Mouse (Mus musculus) G1E-ER4 (cell line): Measurements from ENCODE around the gene Fbxo30. TPM values are rescaled to one million over a fixed set of nuclear protein-coding genes. Genes with fewer than 3 reads are reported as not detected.

ENCODE experiments used
- GATA1 ChIP-seq: IDR thresholded peaks from one replicate; pipeline ENCODE4 v1.8.0; 2012; ENCODE audit warnings: low read length, inconsistent platforms
- polyA plus RNA-seq: library from polyadenylated mRNA; stranded (reverse); fragments of >175 nt; gene quantifications from 2 replicates; pipeline ENCODE4 v1.2.3, GENCODE M21; 2012

The Fbxo30 gene
- 2.1 and 3.0 TPM in 2 replicates for polyA plus RNA-seq

DNA sequence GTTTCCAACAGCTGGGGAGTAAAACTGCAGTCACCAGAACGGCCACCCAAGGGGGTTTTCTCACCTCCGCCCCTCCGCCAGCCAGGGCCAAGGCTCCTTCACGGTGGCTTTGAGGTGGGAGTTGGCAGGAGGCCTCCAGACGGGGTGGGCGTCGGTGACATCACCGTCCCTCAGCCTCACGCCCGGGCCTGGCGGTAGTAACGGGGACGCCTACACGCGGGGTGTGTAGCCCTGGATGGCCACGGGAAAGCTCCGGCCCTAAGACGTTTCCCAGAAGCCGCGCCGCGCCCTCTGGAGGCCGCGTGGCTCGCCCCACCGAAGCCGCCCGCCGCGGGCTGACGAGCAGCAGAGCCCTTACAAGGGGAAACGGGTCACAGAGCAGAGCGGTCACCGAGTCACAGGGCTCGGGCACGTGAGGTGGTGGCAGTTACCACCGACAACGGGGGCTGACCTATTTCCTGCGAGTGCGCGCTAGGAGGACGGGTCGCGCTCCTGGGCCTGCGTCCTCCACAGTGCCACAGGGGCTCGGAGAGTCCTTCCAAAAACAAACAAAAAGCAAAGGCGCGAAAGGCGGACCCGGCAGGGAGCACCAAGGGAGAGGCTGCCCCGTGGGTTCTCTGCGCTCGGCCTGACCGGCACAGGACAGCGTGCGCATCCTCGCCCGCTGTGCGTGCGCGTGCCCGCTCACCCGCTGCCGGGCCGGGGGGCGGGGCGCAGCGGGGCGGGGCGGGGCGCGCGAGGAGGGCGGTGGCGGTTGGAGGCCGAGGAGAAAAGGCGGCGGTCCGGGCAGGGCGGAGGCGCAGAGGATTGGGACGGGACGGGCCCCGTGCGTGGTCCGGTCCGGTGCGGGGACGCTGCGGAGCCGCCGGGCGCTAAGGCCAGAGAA lies at the start of gene Fbxo30:
TSS of gene Fbxo30 (plus strand) at position 753 of the 886 bp plus-strand sequence.
- no peak for TF ChIP-seq GATA1

DNA sequence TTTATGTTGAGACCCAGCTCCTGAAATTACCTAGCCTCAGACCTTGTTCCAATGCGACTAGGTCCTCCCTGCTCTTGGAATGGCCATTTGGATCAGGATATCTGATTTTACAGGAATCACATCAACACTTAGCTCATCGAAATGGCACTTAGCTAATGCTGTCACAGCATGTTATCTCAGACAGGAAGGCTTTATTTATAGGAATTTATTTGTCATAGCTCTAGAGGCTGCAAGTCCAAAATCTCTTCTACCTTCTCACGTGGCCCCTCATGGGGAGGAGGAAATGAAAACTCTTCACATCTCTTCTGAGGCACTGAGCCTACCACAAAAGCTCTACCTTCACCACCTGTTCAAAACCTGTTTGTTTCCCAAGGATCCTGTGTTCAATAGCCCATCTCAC lies 47.9 kb upstream of the Fbxo30 start:
- no peak for TF ChIP-seq GATA1

DNA sequence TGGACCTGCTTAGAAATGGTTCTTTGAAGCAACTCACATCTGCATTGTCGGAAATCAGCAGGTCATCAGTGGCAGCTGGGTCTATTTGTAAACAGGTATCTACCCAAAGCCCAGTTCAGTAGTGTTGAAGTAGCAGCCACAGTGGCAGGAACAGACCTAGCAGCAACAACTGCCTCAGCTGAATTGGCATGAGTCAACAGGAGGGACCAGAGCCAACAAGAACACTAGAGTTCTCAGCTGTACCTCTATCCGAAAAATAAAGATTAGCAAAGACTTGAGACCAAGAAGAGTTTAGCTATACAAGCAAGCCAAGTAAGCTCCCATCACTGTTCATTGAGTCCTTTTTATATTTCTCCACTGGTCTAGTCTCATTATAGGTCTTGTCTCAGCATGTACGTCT lies 32.9 kb upstream of the Fbxo30 start:
- TF ChIP-seq GATA1: no peak

DNA sequence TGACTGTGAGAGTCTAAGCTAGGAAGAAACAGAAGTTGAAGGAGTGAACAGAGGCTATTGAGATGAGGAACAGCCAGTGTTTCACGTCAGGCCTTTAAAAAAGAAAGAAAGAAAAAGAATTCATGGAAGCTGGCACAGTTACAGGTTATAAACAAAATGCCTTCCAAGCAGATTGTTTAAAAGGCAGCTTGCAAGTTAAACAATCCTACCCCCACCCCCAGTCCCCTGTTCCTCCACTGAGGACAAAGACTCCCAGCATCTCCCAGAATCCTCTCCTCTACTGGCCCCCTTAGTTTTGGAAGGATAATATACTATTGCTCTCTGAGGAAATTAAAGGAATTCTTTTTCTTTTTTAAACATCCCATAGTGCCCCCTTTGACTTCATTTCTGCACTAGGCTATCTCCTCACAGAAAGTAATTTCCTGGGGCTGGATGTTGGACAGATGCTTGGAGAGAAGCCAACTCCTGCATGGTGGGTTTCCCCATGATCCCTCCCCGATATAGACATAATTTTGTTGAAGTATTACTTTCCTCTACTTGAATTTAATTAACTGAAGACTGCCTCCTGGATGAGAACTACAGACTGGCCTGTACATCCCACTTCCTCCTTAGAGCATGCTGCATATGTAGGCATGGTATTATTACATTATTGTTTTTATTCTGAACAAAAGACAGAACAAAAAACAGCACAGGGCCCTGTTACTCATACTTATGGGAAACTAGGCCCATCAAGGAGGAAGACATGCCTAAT lies 30.7 kb upstream of the Fbxo30 start:
- no peak for TF ChIP-seq GATA1

DNA sequence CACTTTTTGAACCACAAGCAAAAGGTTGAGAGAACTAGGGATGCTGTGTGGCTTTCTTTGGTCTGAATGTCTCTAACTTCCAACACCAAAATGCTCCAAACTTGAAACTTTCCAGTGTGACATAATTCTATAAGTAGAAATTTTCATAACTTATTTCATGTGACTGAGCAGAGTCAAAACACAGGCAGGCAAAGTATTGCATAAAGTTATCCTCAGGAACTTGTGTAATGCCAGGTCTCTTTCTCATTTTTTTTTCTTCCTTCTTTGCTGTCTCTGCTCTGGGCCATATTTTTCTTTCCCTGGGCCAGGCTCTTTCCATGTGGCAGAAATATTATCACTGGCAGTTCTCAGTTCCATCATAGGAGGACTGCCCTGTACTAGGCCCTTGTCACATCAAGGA lies 21.0 kb upstream of the Fbxo30 start:
- no peak for TF ChIP-seq GATA1

DNA sequence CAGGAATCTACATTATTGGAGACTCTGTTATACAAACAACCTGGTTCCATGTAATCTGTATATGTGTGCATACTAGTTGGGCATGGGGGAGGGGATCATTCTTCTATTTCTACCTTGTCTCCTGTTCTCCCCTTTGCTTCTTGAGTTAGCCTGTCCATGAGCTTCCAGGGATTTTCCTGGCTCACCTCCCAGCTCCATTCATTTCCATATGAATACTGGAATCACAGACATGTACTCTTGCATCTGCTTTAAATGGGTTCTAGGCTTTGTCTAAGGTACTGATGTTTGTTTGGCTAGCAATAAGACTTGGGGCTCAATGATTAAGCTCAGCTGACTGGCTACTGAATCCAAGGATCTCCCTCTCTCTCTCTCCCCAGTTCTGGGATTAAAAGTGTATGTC lies 12.0 kb upstream of the Fbxo30 start:
- TF ChIP-seq GATA1: no peak

DNA sequence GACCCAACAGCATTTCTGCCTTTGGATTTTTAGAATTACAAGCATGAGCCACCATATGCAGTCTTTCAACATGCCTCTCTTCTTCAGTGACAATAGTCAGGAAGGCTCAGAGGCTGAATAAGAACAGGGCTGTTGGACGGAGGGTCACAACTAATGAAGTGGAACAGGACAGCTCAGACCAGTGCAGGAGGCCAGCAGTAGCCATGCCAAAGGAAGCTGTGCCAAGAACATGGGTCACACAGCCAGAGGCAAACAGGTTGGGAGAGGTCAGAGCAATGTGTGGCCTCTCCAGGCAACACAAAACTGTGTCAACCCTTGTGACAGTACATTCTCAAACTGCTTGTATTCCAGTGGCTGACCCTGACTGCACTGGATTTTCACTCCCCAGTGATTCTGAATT lies 6.7 kb upstream of the Fbxo30 start:
- TF ChIP-seq GATA1: no peak

DNA sequence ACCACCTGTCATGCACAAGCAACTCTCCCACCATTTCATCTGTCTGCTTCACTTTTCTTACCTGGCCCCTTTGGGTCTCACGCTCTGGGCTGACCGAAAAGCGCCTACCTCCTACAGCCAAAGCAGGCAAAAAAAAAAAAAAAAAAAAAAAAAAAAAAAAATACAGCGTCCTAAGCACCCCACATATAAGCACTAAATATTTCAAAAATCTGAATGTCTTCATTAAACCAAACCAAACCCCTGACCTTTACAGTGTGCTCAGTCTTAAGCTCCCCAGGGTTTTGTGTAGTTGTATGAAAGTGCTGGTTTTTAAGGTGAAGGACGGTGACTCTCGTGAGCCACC lies 924 bp upstream of the Fbxo30 start:
- TF ChIP-seq GATA1: no peak

DNA sequence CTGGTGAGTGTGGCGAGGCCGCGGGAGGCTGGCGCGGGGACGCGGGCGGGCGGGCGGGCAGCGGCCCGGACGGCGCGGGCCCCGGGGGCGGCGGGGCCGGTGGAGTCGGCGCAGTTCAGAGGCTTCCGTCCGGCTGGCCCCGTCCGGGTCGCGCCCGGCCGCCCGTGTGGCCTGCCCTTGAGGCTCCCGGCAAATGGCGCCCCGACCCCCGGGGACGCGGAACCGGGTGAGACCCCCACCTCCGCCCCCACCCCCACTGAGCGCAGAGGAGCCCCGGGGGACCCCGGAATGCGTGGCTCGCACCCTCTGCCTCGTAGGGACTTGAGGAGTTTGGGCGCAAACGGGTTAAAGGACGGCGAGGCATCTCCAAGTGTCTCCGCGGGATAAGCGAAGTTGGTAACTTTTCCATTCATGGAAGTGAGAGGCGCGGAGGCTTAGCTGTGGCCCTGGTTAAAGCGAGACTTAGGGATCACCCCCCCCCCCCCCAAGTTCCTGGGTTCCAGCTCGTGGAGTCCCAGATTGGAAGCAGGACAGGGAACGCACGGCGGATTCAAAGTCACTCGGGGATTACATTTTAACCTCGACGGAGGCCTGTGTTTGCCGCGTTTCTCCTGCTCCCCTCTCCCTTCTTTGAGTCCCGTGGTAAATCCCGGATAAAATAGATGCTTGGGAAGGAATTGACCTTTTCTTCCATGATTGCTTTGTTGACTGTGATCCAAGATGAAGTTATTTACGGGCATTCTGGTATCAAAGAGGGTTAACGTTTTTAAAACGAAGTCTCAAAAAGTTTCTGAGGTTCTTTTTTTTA lies 572 bp downstream of the Fbxo30 start:
- TF ChIP-seq GATA1: no peak

DNA sequence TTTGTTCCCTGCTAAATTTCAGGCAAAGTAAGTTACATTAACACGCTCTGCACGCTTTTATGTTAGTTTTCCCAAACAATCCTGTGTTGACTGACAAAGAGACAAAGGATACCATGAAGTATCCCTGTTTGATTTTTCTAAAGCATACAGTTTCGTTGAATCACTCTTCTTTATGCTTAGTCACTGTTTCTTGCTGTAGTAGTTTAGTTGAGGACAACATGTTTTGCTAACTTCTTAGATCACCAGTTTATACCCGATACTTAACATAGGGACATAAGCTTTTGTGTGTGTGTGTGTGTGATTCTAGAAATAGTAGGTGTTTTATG lies 1.1 kb downstream of the Fbxo30 start:
- no peak for TF ChIP-seq GATA1

DNA sequence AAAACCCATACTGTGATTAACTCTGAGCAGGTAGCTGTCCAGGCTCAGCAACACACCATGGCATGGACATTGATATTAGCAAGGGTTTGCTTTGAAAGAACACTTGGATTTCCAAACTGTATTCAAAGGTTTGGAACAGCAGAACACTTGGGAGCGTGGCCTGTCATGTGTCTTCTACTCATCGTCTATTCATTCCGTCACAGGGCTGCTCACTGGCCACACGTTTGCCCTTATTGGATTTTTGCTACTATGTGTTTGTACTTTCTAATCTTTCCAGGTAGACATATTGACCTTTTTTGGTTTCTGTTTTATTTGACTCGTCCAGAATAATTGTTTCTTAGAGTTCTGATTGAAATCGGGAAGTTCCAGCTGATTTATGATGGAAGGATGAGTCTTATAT lies 17.3 kb downstream of the Fbxo30 start:
- TF ChIP-seq GATA1: no peak

DNA sequence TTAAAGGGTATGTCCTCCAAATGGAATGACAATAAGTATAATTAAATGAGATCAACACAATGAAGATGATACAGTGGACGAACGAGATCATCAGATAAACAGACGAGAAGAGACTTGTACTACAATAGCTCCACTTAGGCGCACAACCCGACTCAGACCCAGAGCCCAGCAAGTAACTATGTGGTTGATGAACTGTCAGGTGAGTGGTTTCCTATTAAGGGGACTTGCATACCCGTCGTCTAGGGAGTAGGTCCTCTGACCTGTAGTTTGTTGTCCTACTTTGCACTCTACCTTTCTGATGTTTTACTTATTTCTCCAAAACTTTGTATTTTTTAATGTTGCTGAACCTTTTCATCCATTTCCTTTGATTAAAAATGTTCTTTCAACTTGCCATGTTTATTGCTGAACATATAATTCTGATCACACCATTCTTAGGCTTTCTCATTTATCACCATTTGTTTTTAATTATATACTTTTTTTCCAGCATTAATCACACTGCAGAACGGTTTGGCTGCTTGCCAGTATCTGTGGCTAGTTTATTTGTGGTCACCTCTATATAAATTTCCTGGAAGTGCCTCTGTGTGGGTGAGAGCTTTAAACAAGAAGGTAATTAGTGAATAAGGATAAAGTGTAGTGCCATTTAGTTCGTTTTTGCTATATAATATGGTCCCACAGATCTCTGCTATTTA lies 24.4 kb downstream of the Fbxo30 start:
- TF ChIP-seq GATA1: no peak

DNA sequence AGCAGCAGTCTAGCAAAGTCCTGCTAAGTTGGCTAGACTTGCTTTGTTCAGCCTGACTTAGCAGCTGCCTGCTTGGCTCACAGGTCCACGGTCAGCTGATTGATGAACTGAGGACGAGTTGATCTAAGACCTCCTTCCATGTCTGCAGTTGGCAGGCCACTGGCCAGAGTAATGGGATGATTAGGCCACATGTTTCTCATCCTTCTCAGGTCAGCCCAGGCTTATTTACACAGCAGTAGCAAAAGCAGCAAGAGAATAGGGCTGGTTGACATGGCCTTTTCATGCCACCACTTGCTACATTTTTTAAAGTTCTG lies 24.9 kb downstream of the Fbxo30 start:
- TF ChIP-seq GATA1: no peak

DNA sequence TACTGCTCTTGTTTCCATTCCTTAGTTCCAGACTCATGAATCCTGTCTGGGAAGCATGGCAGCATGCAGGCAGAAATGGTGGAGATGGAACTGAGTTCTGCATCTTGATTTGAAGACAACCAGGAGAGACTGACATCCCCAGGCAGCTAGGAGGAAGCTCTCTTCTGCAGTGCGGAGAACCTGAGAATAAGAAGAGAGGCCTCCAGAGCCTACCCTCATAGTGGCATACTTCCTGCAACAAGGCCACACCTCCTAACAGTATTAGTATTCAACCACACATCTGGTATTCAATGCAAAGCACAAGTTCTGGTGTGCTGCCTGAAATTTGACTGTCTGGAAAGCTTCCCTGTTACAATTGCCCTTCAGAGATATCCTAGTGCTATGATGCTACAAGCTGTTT lies 28.7 kb downstream of the Fbxo30 start:
- TF ChIP-seq GATA1: no peak

DNA sequence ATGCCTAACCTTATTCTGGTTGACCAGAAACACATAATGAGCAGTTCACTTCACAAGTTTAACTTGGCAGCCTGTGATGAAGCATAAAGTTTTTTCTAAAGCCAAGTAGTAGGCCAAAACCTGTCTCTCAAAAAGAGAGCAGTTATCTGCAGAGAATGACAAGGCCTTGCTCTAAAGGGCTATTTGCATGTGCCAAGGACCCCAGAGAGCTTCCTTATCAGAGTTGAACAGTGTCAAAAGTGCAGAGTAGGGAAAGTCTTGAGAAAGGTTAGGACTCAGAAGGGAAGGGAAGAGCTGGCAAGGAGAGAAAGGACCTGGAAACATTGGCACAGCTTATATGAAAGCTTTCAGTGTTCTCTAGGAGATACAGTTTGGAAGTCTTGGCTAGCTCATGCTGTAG lies 29.4 kb downstream of the Fbxo30 start:
- TF ChIP-seq GATA1: no peak
